Mouse (Mus musculus) brain, embryonic 14.5 days (tissue): ENCODE measurements around the gene Gar1. TPM values are rescaled to one million over a fixed set of nuclear protein-coding genes. Genes with fewer than 3 reads are reported as not detected.

Source experiments
- DNase-seq: peaks from one replicate; pipeline ENCODE4 v3.0.0-alpha.2; 2011; ENCODE audit warnings: low read depth
- CTCF ChIP-seq: fragments of 200-500 bp; IDR thresholded peaks from 2 replicates; pipeline ENCODE4 v1.5.1; 2012; ENCODE audit warnings: inconsistent platforms, mild to moderate bottlenecking, moderate library complexity, borderline replicate concordance; ENCODE audit not compliant: insufficient read depth, insufficient read length; ENCODE audit errors: extremely low read depth
- POLR2A ChIP-seq: fragments of 200-500 bp; IDR thresholded peaks from 2 replicates; pipeline ENCODE4 v1.6.1; 2012; ENCODE audit warnings: mild to moderate bottlenecking, inconsistent platforms, borderline replicate concordance; ENCODE audit not compliant: poor library complexity, insufficient read depth, insufficient read length, severe bottlenecking; ENCODE audit errors: extremely low read depth
- polyA plus RNA-seq: library from polyadenylated mRNA; depleted of rRNA; stranded (reverse); fragments of >200 nt; gene quantifications from 2 replicates; pipeline ENCODE4 v1.2.3, GENCODE M21; 2012

Gar1 gene
- polyA plus RNA-seq, 1 experiment: 57.6 TPM

DNA sequence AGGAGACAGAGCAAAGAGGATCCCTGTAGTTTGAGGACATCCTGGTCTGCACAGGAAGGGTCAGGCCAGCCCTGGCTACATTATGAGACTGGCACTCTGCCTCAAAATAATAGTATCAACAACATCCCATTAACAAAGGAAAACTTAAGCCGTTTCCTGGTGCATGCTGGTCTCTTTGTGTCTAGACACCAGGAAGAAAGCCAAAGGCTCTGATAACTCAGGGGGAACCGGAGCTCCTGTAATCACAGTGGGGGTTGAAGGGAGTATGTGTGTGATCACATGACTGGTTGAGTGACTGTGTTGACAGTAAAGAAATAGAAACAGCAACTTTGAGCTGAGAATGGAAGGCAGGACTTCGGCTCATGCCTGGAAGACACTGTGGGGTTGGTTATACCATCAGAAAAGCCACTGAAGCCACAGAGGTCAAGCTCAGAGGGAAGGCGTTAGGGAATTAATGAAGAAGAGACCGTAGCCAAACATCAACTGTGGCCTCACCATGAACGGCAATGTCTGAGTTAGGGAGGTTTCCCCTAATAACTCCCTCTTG lies 4.3 kb upstream of the Gar1 start, which contains the start of gene Cfi:
Gene Cfi, plus strand, starts transcription at position 497 of the 547 bp plus-strand sequence.
- no peak for DNase-seq
- TF ChIP-seq POLR2A (no peak), CTCF (no peak)

DNA sequence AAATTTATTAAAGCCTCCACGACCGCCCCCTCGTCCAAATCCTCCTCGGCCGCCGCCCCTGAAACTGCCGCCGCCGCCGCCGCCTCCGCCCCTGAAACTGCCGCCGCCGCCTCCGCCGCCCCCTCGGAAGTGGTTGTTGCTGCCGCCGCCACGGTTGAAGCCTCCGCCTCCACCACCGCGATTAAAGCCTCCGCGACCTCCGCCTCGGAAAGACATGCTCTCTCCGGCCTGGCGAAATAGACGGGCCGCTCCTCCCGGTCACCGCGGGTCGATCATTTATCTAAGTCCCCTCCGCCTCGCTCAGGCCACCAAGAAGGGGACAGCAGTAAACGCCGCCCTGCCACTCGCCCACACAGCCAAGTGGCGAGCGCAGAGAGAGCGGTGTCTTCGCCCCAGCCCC lies 570 bp downstream of the Gar1 start:
- no peak for DNase-seq

DNA sequence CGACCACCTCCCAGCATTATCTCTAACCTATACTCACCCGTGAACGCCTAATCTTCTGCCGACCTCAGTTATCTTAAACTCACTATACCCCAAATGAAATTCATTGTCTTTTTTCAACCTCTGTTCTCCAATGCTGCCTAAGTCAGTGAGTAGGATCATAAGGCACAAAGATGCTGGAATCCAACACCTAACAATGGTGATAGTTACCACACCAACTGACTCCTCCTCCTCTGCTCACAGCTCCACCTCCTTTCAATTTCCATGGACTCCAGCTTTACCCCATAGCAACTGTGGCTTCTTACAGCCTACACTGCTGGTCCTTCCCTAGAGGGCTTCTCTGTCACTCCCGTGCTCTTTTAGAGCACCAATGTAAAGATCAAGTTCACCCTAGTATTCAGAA lies 3.5 kb downstream of the Gar1 start:
- DNase-seq: no peak
- TF ChIP-seq POLR2A (no peak), CTCF (no peak)

More for the DNA sequence above, 570 bp downstream of the Gar1 start:
- no peak for TF ChIP-seq CTCF
- no peak for TF ChIP-seq POLR2A

DNA sequence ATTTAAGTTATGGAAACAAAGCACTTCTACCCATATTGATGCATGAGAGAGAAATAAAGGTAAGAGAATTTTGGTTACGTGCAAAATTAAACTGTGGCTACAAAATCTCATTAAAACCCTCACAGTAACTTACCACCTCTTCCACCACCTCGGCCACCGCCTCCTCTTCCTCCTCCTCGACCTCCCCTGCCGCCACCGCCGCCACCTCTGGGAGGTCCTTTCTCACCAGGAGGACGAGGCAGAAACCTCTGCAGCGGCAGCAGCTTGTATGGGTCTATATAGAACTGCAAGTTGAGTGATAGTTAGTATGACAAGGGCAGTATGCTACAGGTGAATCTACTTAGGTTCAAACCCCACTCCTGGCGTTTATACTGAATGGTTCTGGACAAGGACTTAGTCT lies 4.5 kb downstream of the Gar1 start:
- TF ChIP-seq CTCF (no peak), POLR2A (no peak)
- DNase-seq: no peak

DNA sequence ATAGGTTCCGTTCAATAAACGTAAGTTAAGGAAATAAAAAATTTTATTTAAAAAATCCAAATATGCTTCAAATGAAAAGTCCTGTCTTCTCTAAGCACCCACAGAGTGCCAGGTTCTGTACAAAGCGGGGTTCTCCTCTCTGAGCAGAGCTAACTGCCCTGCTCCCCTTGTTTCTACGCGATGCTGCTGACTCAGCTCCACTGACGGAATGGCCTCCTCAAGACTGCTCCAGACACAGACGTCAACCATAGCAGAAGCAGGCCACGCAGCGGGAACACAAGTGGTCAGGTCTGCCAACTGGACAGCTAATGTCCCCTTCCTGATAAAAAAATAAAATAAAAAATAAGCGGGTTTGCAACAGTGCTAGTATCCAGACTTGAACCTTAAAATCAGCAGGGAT lies 6.3 kb downstream of the Gar1 start:
- DNase-seq: no peak
- TF ChIP-seq CTCF (no peak), POLR2A (no peak)

DNA sequence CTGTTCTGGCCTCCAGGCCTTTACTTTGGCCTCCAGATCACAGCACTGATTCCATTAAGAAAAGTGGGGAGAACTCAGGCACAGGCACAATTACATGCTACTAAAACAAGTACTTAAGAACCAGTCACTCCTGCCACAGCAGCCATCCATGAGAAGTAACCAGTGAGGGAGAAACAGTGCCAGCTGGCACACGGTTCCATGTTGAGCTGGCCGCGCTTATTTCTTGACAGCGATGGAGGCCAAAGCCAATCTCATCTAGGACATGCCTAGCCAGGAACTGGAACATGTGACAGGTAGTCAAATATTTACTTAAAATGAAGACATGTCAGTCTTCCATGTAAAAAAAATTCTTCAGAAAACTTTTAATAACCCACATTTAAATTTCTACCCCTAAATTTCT lies 7.0 kb downstream of the Gar1 start:
- TF ChIP-seq POLR2A (no peak), CTCF (no peak)

DNA sequence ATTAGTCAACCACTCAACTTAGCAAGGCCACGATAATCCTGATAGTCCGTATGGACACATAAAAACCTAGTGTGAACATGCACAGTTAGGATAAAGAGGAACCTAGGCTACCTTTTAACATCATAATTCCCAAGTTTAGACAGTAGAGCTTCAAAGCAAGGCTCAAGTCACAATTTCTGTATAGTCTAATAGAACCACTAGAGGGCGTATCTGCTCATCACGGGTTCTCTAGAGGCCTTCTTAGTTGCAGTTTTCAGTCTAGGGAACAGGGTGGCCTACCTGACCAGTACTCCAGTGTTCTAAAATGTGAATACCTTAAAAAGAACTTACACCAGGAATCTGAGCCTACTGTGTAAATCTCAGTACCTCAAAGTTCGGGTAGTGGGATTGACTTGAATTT lies 7.9 kb downstream of the Gar1 start:
- peak; percentile 61 for DNase-seq
- TF ChIP-seq POLR2A: no peak
- TF ChIP-seq CTCF: peak; percentile 42; the same call in 1 of the 2 replicates

More for the DNA sequence above, 7.0 kb downstream of the Gar1 start:
- DNase-seq: no peak

DNA sequence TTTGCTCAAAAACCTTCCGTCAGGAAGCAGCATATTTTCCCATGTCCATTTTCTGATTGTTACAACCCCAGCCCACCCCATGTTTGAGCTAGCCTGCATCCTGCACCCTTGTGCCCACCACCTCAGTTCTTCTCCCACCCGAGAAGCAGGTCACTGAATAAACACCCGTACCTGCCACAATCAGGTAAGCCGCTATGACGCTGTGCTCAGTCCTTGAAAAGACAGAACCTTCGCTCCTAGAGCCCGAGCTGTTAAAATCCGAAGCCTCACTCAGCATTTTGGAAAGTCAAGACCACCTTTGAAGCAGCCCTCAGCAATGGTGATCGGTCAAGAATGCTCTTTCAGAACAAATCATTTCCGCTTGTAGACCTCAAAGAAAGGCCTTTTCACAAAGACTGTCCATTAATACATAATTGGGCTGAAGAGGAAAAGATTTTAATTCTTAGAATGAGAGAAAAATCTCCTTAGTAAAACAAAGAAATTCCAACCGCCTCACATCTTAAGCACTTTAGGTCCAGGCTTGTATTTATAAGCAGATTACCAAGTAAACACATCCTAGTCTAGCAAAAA lies 8.9 kb downstream of the Gar1 start, which contains the start of gene Rrh:
Gene Rrh, minus strand, starts transcription at position 382 of the 570 bp plus-strand sequence.
- TF ChIP-seq CTCF: no peak
- no peak for TF ChIP-seq POLR2A
- DNase-seq: no peak

DNA sequence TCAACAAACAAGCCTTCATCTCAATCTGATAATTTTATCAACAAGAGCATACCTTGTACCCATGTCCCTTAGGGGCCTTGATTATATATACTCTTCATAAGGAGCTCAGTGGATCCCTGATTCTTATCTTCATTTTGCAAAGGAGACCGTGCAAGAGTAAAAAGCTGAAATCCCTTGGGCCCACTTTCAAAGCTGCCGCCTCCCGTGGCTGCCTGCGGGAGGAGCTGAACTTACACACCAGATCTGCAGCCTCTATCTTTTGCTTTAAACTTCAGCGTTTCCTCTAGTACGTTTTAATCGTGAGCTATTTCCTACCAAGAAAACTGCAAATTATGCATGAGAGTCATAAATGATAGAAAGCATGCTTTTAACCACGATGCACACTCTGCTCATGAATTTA lies 9.5 kb downstream of the Gar1 start:
- TF ChIP-seq POLR2A: no peak
- TF ChIP-seq CTCF: no peak
- DNase-seq: no peak

DNA sequence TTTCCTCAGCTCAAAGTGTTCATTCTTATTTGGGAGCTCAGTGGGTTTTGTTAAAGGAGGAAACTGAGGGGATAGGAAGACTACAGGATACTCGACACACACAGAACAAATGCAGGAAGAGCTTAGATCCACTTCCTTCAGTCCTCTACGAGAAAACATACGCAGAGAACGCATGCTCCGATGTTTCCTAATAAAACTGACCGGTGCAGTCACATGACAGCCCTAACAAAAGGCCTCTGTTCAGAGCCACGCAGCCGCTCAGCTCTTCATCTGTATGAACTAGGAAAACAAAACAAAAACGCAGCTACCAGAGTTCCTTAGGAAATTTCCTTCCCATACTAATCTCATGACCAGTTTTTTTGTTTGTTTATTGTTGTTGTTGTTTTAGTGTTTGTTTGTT lies 10.3 kb downstream of the Gar1 start:
- no peak for TF ChIP-seq POLR2A
- TF ChIP-seq CTCF: no peak
- peak; percentile 17 for DNase-seq

DNA sequence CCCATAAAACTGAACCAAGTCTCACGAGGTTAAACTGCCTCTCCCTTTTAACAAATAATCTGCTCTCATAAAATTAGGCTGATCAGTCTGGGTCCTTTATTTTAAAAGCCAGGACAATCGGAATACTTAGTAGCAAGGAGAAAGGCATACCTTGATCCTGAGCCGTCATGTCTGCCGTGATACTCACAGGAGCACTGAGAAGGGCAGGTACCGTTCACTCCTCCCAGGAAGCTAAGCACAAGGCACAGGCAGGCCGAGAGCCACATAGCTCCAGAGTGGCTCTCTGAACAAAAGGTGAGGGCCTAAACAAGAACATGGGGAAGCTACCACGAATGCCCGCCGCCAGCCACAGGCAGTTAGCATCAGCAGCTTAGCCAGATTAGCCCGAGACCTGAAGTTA lies 27.4 kb downstream of the Gar1 start, which contains the start of gene Lrit3:
Gene Lrit3, minus strand, starts transcription at position 266 of the 400 bp plus-strand sequence.
- DNase-seq: no peak

DNA sequence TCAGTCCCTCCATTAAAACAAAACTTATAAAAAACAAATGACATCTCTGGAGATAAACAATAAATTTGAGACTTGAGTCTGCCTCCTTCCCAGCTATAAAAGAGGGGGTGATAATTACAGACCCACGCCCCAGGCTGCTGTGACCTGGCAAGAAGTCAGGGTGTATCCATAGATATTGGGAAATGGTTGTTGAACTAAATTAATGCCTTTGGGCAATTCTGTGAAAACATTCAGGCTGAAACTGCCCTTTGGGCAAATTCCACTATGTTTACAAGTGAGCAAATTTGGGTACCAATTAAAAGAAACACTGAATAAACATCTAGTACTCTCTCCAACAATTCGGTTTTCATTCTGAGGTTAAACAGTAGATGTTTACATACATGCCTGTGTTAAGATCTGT lies 32.2 kb downstream of the Gar1 start:
- TF ChIP-seq POLR2A (no peak), CTCF (no peak)
- DNase-seq: no peak

More for the DNA sequence above, 27.4 kb downstream of the Gar1 start, which contains the start of gene Lrit3:
- TF ChIP-seq CTCF (no peak), POLR2A (no peak)

DNA sequence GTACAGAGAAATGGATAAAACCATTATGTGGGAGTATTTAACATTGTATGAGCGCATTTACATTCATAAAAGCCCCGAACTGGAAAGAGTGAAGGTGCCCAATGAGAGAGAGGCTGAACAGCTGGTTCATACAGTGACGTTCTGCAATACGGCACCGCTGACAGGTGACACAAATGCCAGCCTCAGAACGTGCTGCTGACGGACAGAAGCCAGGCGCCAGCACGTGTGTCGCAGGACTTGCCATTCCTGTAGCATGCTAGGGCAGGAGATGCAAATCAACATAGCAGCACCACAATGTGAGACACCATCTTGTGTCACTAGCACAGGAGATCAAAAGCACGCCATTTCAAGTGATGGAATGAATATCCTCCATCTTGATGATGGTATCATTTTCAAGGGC lies 32.6 kb downstream of the Gar1 start:
- no peak for DNase-seq
- TF ChIP-seq CTCF: no peak
- TF ChIP-seq POLR2A: no peak

DNA sequence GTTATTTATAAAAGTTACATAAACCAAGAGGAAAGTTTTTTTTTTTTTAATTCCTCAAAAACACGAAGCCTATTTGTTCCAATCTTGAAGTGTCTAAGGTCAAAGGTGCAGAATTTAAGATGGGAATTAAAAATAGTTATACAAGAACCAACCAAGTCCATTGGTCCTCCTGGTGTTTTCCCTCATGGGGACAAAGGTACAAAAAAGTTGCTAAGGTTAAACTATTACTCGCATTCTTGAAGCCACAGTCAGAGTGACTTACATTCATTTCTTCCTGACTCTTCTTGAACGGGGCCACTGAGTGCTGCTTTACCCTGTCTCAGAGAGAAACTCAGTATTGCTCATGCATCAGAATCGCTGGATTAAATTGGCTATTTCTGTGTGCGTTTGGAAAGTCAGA lies 33.9 kb downstream of the Gar1 start:
- no peak for TF ChIP-seq CTCF
- no peak for TF ChIP-seq POLR2A
- no peak for DNase-seq

DNA sequence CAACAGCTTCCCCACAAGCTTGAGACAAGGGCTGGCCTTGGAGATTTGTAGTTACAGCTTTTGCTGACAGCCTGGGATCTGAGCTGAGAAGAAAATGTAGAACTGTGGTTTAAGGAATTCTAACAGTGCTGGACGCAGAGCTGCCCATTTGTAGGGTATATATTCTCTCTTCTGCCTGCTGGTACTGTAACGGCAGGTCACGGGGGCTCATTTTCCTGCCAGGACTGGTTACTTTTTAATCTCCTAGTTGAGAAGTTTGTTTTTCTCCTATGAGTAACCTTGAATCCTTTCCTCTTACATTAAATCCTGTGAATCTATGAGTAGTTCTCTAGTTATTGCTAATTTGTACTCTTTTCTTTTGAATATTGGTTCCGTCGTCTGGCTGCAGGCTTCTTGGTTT lies 37.4 kb downstream of the Gar1 start:
- no peak for TF ChIP-seq POLR2A
- TF ChIP-seq CTCF: no peak
- no peak for DNase-seq

DNA sequence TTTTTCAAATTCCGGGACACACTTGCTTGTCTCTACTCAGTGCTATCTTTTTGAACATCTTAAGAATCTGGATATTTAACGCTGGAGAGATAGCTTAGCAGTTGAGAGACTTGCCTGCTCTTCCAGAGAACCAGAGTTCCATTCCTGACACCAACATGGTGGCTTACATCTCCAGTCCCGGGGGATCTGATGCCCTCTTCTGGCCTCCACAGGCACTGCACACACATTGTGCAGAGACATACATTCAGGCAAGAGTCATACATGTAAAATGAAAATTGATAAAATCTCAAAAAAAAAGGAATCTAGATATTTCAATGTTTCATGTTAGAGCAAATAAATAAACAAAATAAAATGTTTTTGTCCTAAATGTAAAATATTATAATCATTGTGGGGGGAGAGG lies 48.5 kb downstream of the Gar1 start:
- TF ChIP-seq POLR2A (no peak), CTCF (0 out of 2 replicates have a peak, but pooled peaks have one; percentile 15)
- DNase-seq: no peak
